Mouse (Mus musculus): ENCODE data around the gene Prkar1b.

DNA sequence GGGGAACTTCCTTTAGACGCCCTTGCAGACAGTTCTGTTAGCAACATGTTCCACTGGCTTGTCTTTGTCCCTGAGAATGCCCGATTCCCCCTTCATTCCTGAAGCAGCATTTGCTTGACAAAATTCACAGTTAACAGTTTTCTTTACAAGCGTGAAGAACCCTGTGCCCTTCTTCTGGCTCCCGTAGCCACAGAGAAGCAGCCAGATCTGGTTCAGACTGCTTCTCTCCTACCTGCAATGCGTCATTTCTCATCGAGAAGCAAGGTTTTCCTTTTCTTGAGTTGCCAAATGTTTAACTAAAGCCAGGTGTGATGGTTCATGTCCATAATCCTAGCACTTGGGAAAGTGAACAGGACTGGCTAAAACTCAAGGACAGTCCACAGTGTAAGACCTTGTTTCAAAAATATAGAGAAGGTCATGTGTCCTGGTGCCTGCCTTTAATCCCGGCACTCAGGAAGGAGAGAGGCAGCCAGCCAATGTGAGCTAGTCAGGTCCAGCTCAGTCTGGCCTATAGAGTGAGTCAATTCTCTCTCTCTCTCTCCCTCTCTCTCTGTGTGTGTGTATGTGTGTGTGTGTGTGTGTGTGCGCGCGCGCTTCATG is 3.2 kb downstream of the Prkar1b start:
- no peak for TF ChIP-seq MAX (IDR thresholded peaks at IDR 0.05; ENCODE audit: low read depth)
- TF ChIP-seq POLR2AphosphoS2 (IDR thresholded peaks at IDR 0.05; ENCODE audit: insufficient read length, low read depth) = no peak
- no peak for TF ChIP-seq POLR2A (IDR thresholded peaks at IDR 0.05; ENCODE audit: insufficient read length, low read depth)
- no peak for TF ChIP-seq E2F4 (IDR thresholded peaks at IDR 0.05; ENCODE audit: insufficient read depth)
- TF ChIP-seq REST (IDR thresholded peaks at IDR 0.05; ENCODE audit: insufficient read depth, insufficient read length) = no peak
- no peak for TF ChIP-seq TCF12 (IDR thresholded peaks at IDR 0.05; ENCODE audit: insufficient read depth, poor library complexity, severe bottlenecking)
- TF ChIP-seq MYOD1 (IDR thresholded peaks at IDR 0.05; ENCODE audit: control insufficient read depth in 1 of 3, insufficient read length in 2 of 3, low read depth in 2 of 3) = no peak
- TF ChIP-seq CEBPB (IDR thresholded peaks at IDR 0.05; ENCODE audit: insufficient read depth, poor library complexity, severe bottlenecking) = no peak
